Mouse (Mus musculus): Measurements from ENCODE around the gene Il1rl1. TPM values are rescaled to one million over a fixed set of nuclear protein-coding genes. Genes with fewer than 3 reads are reported as not detected.

Gene Il1rl1
- polyA plus RNA-seq (2015; fragmentation: Nextera tagmentation; extraction: Ambion mirVana) = not detected in 2 replicates

DNA sequence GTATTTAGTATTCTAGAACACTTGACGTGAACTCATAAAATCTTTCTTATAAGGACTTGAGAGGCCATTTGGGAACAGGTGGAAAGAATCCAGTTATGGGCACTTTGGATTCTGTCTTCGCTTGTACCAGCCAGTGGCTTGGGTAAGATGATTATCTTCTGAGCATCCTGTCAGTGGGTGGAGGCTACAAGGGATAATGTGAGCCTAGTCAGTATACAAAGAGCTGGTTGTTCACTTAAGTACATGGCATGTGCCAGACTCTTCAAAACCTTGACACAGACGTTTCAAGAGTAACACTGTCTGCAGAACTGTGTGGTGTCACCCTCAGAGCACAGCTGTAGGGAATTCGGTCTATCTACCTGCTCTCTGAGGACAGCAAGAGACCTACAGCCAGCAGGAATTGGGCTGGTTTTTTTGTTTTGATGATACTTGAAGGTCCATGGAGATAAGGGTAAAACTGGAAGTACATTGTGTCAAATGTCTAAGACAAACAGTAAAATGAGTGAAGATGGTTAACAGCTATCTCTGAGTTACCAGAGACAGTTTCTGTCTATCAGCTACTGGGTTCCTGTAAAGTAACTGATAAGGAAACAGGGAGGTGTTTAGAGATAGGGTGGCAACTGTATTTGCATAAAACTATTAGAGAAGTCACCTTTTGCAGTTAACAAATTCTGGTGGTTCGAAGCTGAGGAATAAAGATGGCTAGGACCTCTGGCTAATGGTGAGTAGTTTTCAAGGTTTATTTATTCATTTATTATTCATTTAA, at the start of gene Il1rl1:
Gene Il1rl1 (plus strand): TSS at position 661 of the 766 bp plus-strand sequence.
- Histone ChIP-seq H3K27ac (no peak within 1 kb of the TSS), H3K9me3 (replicated peaks) (no peaks in the 10 kb centered on the region), H3K36me3 (ENCODE audit: poor library complexity, severe bottlenecking) (no peaks in the 10 kb centered on the region), H3K4me2 (no peak within 1 kb of the TSS), H3K9ac (no peak within 1 kb of the TSS), H3K4me3 (no peak within 1 kb of the TSS), H3K4me1 (no peaks in the 10 kb centered on the region), H3K27me3 (no peaks in the 10 kb centered on the region)
- no peak for ATAC-seq
- WGBS = 82% methylated on average over 5 of the region's 5 CpGs

DNA sequence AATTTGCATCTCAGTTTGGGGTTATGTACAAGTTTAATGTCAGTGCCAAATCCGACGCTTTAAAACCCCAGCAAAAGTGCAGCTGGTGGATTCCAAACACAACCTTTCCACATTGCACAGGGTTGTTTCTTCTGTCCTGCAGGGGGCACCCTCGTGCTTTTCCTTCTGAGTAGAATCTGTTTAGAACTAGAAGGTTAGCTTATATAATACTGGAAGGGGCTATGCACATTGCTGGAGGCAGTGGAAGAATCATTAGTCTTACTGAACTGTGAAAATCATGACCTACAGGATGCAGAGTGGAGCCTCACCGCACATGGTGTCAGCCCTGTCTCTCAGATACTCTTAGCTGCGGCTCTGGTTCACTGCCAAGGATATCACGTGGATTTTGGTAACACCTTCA, 49.3 kb upstream of the Il1rl1 start:
- H3K27ac ChIP-seq = no peak overlapping the region
- H3K9me3 ChIP-seq (replicated peaks) = no peaks in the 10 kb centered on the region
- H3K4me1 ChIP-seq = no peaks in the 10 kb centered on the region
- H3K36me3 ChIP-seq (ENCODE audit: poor library complexity, severe bottlenecking) = no peaks in the 10 kb centered on the region
- 62% methylated on average over 6 of the region's 6 CpGs for WGBS
- H3K4me3 ChIP-seq = no peak overlapping the region
- no peaks in the 10 kb centered on the region for H3K27me3 ChIP-seq
- no peak for ATAC-seq
- H3K9ac ChIP-seq = no peak overlapping the region
- H3K4me2 ChIP-seq = no peak overlapping the region

DNA sequence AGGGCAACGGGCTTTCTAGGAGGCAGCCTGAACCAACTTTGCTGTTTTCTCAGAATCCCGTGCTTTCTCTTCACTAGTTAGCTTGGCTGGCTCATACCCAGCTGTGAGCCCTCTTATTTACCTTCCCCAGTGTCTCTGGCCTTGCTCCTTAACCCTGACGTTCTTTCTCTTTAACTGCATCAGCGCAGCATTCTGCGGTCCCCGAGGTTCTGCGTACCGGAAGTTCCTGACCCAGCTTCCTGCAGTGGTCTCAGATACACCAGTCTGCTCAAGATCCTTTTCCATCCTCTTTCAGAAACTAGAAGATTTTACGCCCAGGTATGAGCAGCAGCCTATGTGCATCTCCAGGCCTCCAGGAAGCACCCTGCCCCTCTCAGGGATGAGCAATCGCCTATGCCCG, 48.4 kb upstream of the Il1rl1 start:
- no peaks in the 10 kb centered on the region for H3K36me3 ChIP-seq (ENCODE audit: poor library complexity, severe bottlenecking)
- no peak for ATAC-seq
- H3K4me2 ChIP-seq = no peak overlapping the region
- 85% methylated on average over 11 of the region's 11 CpGs for WGBS
- no peak overlapping the region for H3K4me3 ChIP-seq
- no peak overlapping the region for H3K9ac ChIP-seq
- H3K4me1 ChIP-seq = no peaks in the 10 kb centered on the region
- H3K27ac ChIP-seq = no peak overlapping the region
- H3K9me3 ChIP-seq (replicated peaks) = no peaks in the 10 kb centered on the region
- no peaks in the 10 kb centered on the region for H3K27me3 ChIP-seq

DNA sequence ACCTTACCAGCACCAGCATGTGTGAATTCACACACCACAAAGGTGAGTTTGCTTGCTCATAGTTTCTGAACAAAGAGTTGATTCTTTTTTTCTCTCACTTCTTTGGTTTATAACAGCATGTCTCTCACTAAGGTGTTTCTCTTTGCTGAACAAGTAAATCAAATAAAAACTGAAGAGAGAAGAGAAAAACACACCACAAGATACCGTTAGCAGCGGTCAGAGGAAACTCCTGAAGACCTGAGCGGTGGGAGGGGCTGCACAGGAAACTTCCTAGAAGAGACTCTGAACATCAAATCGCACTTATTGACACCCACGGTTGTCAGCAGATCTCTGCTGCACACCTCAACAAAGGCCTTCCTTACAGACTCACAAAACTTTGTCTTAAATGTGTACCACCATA, 46.5 kb upstream of the Il1rl1 start:
- no peaks in the 10 kb centered on the region for H3K27me3 ChIP-seq
- no peak overlapping the region for H3K9ac ChIP-seq
- H3K4me3 ChIP-seq = no peak overlapping the region
- no peaks in the 10 kb centered on the region for H3K4me1 ChIP-seq
- no peaks in the 10 kb centered on the region for H3K9me3 ChIP-seq (replicated peaks)
- 88% methylated on average over 5 of the region's 5 CpGs for WGBS
- no peak overlapping the region for H3K27ac ChIP-seq
- no peak overlapping the region for H3K4me2 ChIP-seq
- no peak for ATAC-seq
- H3K36me3 ChIP-seq (ENCODE audit: poor library complexity, severe bottlenecking) = no peaks in the 10 kb centered on the region

DNA sequence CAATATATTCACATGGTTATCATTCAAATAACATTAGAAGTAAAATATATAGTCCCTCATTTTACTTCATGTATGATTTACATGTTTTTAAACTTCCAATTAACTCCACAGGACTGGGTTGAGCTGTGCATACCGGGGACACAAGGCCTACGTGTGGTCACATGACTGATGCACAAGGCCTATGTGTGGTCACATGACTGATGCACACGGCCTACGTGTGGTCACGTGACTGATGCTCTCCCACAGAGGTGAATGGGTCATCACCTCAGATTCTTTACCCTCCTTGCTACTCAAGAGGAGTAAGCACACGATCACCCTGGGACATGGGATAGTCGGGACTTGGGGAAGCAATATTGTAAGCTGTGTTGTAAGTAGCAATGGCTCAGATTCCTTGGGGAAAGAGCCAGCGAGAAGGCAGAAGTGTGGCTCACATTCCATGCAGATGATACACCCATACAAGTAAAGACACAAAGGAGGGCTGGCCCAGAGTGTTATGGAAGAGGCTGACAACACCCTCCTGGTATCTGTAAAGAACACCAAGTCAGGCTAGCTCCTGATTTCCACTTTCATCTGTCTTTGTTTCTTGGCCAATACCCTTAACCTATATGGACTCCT, 44.3 kb upstream of the Il1rl1 start:
- H3K4me1 ChIP-seq = no peaks in the 10 kb centered on the region
- no peak overlapping the region for H3K4me3 ChIP-seq
- no peaks in the 10 kb centered on the region for H3K36me3 ChIP-seq (ENCODE audit: poor library complexity, severe bottlenecking)
- no peaks in the 10 kb centered on the region for H3K9me3 ChIP-seq (replicated peaks)
- no peak for ATAC-seq
- no peak overlapping the region for H3K4me2 ChIP-seq
- WGBS = 93% methylated on average over 8 of the region's 8 CpGs
- H3K27me3 ChIP-seq = no peaks in the 10 kb centered on the region
- no peak overlapping the region for H3K9ac ChIP-seq
- no peak overlapping the region for H3K27ac ChIP-seq

DNA sequence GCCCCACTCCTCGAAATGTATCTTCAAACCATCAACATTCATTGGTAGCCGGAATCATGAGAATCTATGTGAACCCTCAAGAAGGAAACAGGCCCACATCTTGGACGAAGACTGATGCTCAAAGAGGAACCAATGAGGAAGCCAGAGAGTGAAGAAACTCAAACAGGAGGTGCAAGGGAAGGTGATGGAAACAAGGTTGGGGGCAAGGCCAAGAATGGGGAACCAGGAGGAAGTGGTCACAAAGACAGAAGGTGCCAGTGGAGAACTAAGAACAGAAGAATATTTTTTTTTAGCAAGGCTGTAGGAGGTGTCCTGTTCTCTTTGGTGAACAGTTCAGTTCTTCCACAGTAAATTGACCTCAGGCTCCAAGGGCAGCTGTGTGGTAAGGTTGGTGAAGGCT, 38.0 kb upstream of the Il1rl1 start:
- no peak for ATAC-seq
- no peak overlapping the region for H3K27ac ChIP-seq
- H3K4me3 ChIP-seq = no peak overlapping the region
- H3K27me3 ChIP-seq = no peaks in the 10 kb centered on the region
- no peak overlapping the region for H3K4me2 ChIP-seq
- 86% methylated on average over 3 of the region's 3 CpGs for WGBS
- no peaks in the 10 kb centered on the region for H3K4me1 ChIP-seq
- no peaks in the 10 kb centered on the region for H3K36me3 ChIP-seq (ENCODE audit: poor library complexity, severe bottlenecking)
- H3K9ac ChIP-seq = no peak overlapping the region
- no peaks in the 10 kb centered on the region for H3K9me3 ChIP-seq (replicated peaks)

DNA sequence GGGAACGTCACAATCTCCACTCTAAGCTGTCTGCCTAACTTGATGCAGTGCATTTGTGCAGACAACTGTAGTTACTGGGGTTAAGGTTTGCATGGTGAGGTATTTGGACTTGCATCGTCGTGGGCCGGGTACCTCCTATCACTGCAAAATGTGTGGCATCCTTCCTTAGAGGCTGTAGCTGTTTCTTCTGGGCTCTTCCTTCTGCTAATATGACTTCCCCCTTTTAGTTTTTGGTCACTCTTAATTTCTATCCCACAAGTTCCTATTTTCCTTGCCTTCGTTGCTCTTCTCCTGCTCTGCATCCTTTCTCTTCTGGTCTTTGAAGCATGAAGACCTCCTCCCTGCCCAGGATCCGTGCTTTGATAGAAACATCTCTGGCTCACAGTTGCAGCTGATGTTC, 36.8 kb upstream of the Il1rl1 start:
- H3K27ac ChIP-seq = no peak overlapping the region
- H3K27me3 ChIP-seq = no peaks in the 10 kb centered on the region
- H3K36me3 ChIP-seq (ENCODE audit: poor library complexity, severe bottlenecking) = no peaks in the 10 kb centered on the region
- no peak overlapping the region for H3K4me2 ChIP-seq
- no peak overlapping the region for H3K4me3 ChIP-seq
- no peak overlapping the region for H3K9ac ChIP-seq
- H3K4me1 ChIP-seq = no peaks in the 10 kb centered on the region
- H3K9me3 ChIP-seq (replicated peaks) = no peaks in the 10 kb centered on the region
- no peak for ATAC-seq
- WGBS = 81% methylated on average over 6 of the region's 6 CpGs

DNA sequence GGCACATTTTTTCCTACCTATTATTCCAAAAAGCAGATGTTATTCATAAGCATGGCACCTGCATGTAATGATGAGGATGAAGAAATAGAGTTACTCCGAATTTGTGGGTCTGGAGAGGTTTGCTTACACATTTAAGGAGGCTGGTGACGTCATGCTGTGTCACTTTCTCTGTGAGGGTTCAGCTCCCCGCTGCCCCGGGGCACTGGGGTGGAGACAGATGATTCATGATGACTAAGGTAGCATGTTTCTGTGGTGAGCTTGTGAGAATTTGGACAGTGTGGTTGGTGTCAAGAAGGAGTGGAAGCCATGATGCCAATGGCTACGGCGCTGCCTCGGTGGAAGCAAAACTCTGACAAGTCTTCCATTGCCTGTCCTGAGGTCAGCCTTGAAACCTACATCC, 36.2 kb upstream of the Il1rl1 start:
- Histone ChIP-seq H3K36me3 (ENCODE audit: poor library complexity, severe bottlenecking) (no peaks in the 10 kb centered on the region), H3K4me2 (no peak overlapping the region), H3K4me1 (no peaks in the 10 kb centered on the region), H3K4me3 (no peak overlapping the region), H3K27ac (no peak overlapping the region), H3K9me3 (replicated peaks) (no peaks in the 10 kb centered on the region), H3K9ac (no peak overlapping the region), H3K27me3 (no peaks in the 10 kb centered on the region)
- 93% methylated on average over 7 of the region's 7 CpGs for whole genome bisulfite sequencing
- no peak for ATAC-seq

DNA sequence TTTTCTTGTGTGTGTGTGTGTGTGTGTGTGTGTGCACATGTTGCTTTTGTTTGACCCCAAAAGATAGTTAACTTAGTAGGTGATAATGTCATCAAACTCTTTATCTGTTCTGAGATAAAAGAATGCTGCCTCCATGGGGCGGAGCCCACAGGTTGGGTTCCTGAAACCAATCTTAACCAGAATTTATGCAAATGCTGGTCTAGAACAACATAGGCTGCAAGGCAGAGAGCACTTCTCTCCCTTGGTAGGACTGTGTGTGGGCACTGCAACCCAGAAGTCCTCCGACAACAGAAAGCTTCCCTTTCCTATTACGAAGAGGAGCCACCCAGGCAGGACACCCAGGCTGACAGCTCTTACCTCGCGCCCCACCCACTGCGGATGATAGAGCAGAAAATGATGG, 29.7 kb upstream of the Il1rl1 start:
- no peak for ATAC-seq
- Histone ChIP-seq H3K4me3 (no peak overlapping the region), H3K27me3 (no peaks in the 10 kb centered on the region), H3K9me3 (replicated peaks) (no peaks in the 10 kb centered on the region), H3K4me1 (no peaks in the 10 kb centered on the region), H3K4me2 (no peak overlapping the region), H3K36me3 (ENCODE audit: poor library complexity, severe bottlenecking) (no peaks in the 10 kb centered on the region), H3K27ac (no peak overlapping the region), H3K9ac (no peak overlapping the region)
- WGBS = 93% methylated on average over 6 of the region's 6 CpGs

DNA sequence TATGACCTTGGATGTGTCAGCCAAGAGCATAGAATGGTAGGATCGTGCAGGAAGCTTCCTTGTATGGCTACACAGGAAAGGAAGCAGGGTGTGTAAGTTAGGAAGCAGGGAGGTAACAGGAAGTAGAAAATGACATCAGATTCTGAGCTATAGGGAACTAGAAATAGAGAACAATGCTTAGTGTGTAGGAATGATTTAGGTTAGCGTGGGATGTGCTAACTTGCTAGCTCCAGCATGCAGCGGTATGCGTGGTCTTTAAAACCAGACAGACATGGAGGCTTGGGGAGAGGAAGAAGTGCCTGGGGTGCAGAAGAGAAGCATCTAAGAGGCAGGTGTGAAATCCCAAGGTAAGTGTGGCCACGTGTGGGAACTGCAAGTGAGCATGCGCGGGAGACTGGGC, 24.7 kb upstream of the Il1rl1 start:
- Histone ChIP-seq H3K36me3 (ENCODE audit: poor library complexity, severe bottlenecking) (no peaks in the 10 kb centered on the region), H3K9ac (no peak overlapping the region), H3K4me3 (no peak overlapping the region), H3K27me3 (no peaks in the 10 kb centered on the region), H3K9me3 (replicated peaks) (no peaks in the 10 kb centered on the region), H3K4me2 (no peak overlapping the region), H3K27ac (no peak overlapping the region), H3K4me1 (no peaks in the 10 kb centered on the region)
- ATAC-seq = no peak
- 82% methylated on average over 7 of the region's 7 CpGs for WGBS

DNA sequence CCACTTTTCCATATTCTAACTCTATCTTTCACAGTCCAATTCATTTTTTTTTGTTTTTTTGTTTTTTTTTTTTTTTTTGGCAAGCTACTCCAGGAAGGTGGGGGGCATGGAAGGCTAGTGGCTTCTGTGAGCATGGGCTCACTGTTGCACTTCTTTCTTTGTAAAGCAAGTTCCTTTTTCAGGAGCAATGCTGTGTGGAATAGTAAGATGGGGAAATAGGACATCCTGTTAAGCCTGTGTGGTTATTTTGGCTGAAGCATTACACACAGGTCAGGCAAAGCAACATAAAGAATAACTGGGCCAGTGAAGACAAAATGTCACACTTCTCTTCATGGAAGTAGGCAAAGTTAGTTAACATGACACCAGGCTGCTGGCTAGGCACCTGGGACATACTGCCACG, 19.5 kb upstream of the Il1rl1 start:
- no peak for ATAC-seq
- no peak overlapping the region for H3K27ac ChIP-seq
- no peak overlapping the region for H3K9ac ChIP-seq
- no peaks in the 10 kb centered on the region for H3K36me3 ChIP-seq (ENCODE audit: poor library complexity, severe bottlenecking)
- H3K4me1 ChIP-seq = no peaks in the 10 kb centered on the region
- no peaks in the 10 kb centered on the region for H3K9me3 ChIP-seq (replicated peaks)
- 67% methylated on average over 1 of the region's 1 CpGs for WGBS
- no peaks in the 10 kb centered on the region for H3K27me3 ChIP-seq
- H3K4me2 ChIP-seq = no peak overlapping the region
- no peak overlapping the region for H3K4me3 ChIP-seq

DNA sequence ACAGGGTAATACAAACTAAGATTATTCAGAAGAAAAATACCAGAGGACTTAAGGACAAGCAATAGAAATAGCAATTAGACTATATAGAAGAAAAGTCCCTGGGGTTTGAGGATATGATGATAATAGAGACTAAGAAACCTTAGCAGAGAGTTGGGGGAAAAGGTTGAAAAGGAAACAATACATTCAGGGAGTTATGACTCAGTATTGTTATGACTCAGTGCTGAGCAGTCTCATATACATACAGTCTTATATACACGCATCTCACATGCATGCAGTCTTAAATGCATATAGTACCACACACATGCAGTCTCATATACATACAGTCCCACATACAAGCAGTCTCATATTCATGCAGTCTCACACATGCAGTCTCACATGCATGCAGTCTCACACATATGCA, 16.3 kb upstream of the Il1rl1 start:
- no peaks in the 10 kb centered on the region for H3K9me3 ChIP-seq (replicated peaks)
- no peak overlapping the region for H3K4me3 ChIP-seq
- H3K27ac ChIP-seq = no peak overlapping the region
- no peaks in the 10 kb centered on the region for H3K4me1 ChIP-seq
- no peak overlapping the region for H3K9ac ChIP-seq
- WGBS = 91% methylated on average over 1 of the region's 1 CpGs
- ATAC-seq = no peak
- no peaks in the 10 kb centered on the region for H3K27me3 ChIP-seq
- no peak overlapping the region for H3K4me2 ChIP-seq
- no peaks in the 10 kb centered on the region for H3K36me3 ChIP-seq (ENCODE audit: poor library complexity, severe bottlenecking)

DNA sequence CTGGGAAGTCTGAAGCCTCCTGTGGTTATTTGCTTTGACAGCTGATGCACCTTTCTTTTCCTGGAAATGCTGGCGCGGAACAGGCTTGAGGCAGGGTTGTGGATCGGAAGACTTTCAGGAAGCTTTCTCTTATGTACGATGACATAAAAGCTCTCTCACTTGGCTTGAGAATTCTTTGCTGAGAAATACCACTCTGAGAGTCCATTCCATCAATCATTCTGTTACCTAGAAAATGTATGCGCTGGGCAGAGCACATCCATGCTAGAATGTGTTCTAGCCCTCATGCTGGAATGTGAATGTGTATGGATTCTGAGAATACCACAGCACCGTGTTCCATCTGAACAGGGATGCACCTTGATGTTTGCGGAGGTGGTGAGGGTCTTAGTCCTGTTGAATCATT, 15.1 kb upstream of the Il1rl1 start:
- ATAC-seq = no peak
- 90% methylated on average over 7 of the region's 7 CpGs for WGBS
- Histone ChIP-seq H3K4me2 (no peak overlapping the region), H3K9ac (no peak overlapping the region), H3K4me3 (no peak overlapping the region), H3K4me1 (no peaks in the 10 kb centered on the region), H3K36me3 (ENCODE audit: poor library complexity, severe bottlenecking) (no peaks in the 10 kb centered on the region), H3K9me3 (replicated peaks) (no peaks in the 10 kb centered on the region), H3K27ac (no peak overlapping the region), H3K27me3 (no peaks in the 10 kb centered on the region)
